Mouse (Mus musculus): ENCODE measurements around the gene Itgad. TPM values are rescaled to one million over a fixed set of nuclear protein-coding genes. Genes with fewer than 3 reads are reported as not detected.

Itgad gene
- polyA plus RNA-seq, 1 experiment, result 61.3 TPM

DNA sequence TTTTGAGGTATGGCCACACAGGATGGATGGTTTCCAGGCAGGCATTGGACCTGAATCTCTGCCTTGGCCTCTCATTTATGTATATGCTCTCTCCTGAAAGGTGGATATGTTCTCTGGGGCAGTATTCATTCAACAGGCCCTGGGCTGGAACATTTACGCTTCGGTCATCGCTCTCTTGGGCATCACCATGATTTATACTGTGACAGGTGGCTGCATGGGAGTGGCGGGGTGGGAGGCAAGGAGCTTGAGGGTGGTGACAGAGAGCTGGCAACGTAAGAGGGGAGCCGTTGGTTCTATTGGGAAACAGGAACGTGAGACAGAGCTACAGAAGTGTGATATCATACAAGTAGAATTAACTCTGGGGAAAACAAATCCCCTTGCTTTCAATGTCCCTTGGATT is 113.6 kb downstream of the Itgad start:
- Histone ChIP-seq H3K27me3 (ENCODE audit: control insufficient read depth, insufficient read depth, low read length) (no peaks in the 10 kb centered on the region), H3K36me3 (ENCODE audit: control insufficient read depth, insufficient read depth, low read length) (peaks cover 9% of the 10 kb centered on the region), H3K4me3 (ENCODE audit: extremely low read depth, insufficient read depth, insufficient read length) (no peak overlapping the region), H3K27ac (ENCODE audit: insufficient read depth, low read length) (no peak overlapping the region), H3K4me1 (ENCODE audit: control insufficient read depth, insufficient read depth, insufficient read length) (no peaks in the 10 kb centered on the region)
- 81% methylated on average over 7 of the region's 7 CpGs for WGBS
- DNase-seq (ENCODE audit: low read depth in 1 of 2, low spot score in 2 of 2), result no peak
- TF ChIP-seq POLR2A (IDR thresholded peaks at IDR 0.05; ENCODE audit: low read depth, low read length) (no peak), CTCF (IDR thresholded peaks at IDR 0.05; ENCODE audit: extremely low read depth, insufficient read depth, insufficient read length, insufficient replicate concordance) (no peak)

DNA sequence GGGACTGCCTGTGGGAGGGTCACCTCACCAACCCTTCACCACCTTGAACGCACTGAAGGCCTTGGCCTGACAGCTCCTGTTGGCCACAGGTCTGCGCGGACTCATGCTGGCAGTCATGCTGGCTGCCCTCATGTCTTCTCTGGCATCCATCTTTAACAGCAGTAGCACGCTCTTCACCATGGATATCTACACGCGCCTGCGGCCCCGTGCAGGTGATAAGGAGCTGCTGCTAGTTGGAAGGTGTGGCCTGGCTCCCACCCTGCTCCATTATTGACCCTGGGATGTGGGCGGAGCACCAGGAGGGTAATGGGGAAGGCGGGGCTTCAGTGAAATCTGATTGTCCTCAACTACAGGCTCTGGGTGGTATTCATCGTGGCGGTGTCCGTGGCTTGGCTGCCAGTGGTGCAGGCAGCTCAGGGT is 116.3 kb downstream of the Itgad start:
- H3K4me1 ChIP-seq (ENCODE audit: control insufficient read depth, insufficient read depth, insufficient read length), result no peaks in the 10 kb centered on the region
- no peak for DNase-seq (ENCODE audit: low read depth in 1 of 2, low spot score in 2 of 2)
- no peak overlapping the region for H3K27ac ChIP-seq (ENCODE audit: insufficient read depth, low read length)
- no peaks in the 10 kb centered on the region for H3K27me3 ChIP-seq (ENCODE audit: control insufficient read depth, insufficient read depth, low read length)
- H3K36me3 ChIP-seq (ENCODE audit: control insufficient read depth, insufficient read depth, low read length), result peaks cover 19% of the 10 kb centered on the region
- H3K4me3 ChIP-seq (ENCODE audit: extremely low read depth, insufficient read depth, insufficient read length), result no peak overlapping the region
- TF ChIP-seq POLR2A (IDR thresholded peaks at IDR 0.05; ENCODE audit: low read depth, low read length) (no peak), CTCF (IDR thresholded peaks at IDR 0.05; ENCODE audit: extremely low read depth, insufficient read depth, insufficient read length, insufficient replicate concordance) (no peak)
- 73% methylated on average over 13 of the region's 13 CpGs for WGBS

DNA sequence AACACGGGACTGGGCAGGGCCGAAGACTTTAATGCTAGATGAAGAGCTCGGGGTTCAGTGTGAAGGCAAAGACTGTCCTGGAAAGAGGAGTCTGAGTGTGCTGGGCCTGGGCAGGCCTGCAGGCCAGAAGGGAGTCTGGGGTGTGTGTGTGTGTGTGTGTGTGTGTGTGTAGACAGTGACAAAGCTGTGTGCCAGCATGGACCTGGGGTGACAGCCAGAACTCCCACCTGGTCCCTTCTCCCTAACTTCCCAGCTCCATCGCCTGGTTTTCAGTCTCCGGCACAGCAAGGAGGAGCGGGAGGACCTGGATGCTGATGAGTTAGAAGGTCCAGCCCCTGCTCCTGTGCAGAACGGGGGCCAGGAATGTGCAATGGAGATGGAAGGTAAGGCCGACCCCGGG is 117.3 kb downstream of the Itgad start:
- DNase-seq (ENCODE audit: low read depth in 1 of 2, low spot score in 2 of 2), result no peak
- no peak for TF ChIP-seq POLR2A (IDR thresholded peaks at IDR 0.05; ENCODE audit: low read depth, low read length)
- no peak for TF ChIP-seq CTCF (IDR thresholded peaks at IDR 0.05; ENCODE audit: extremely low read depth, insufficient read depth, insufficient read length, insufficient replicate concordance)
- WGBS, result 93% methylated on average over 9 of the region's 9 CpGs
- Histone ChIP-seq H3K36me3 (ENCODE audit: control insufficient read depth, insufficient read depth, low read length) (peaks cover 25% of the 10 kb centered on the region), H3K4me3 (ENCODE audit: extremely low read depth, insufficient read depth, insufficient read length) (no peak overlapping the region), H3K27ac (ENCODE audit: insufficient read depth, low read length) (no peak overlapping the region), H3K27me3 (ENCODE audit: control insufficient read depth, insufficient read depth, low read length) (no peaks in the 10 kb centered on the region), H3K4me1 (ENCODE audit: control insufficient read depth, insufficient read depth, insufficient read length) (no peaks in the 10 kb centered on the region)

Other genes starting within 250 kb of the Itgad start
- 11.3 and 12.2 TPM in 2 replicates for gene Kat8, start 241.9 kb upstream of the Itgad start, polyA plus RNA-seq (2012; rRNA removed)
- 3.7 and 4.2 TPM in 2 replicates for gene Prss8, start 224.3 kb upstream of the Itgad start, polyA plus RNA-seq (2012; rRNA removed)
- 4.4 and 6.0 TPM in 2 replicates for gene Prss36, start 207.7 kb upstream of the Itgad start, polyA plus RNA-seq (2012; rRNA removed)
- 239 and 285 TPM in 2 replicates for gene Fus, start 186.9 kb upstream of the Itgad start, polyA plus RNA-seq (2012; rRNA removed)
- 98.6 and 100 TPM in 2 replicates for gene Pycard, start 160.5 kb upstream of the Itgad start, polyA plus RNA-seq (2012; rRNA removed)
- 0.19 and 0.33 TPM in 2 replicates for gene Trim72, start 150.4 kb upstream of the Itgad start, polyA plus RNA-seq (2012; rRNA removed)
- gene Itgam, start 91.7 kb upstream of the Itgad start, polyA plus RNA-seq (2012; rRNA removed), result 11.1 and 26.4 TPM in 2 replicates
- 0.40 and 0.61 TPM in 2 replicates for gene Gm49368, start 91.7 kb upstream of the Itgad start, polyA plus RNA-seq (2012; rRNA removed)
- 28.4 and 29.5 TPM in 2 replicates for gene Itgax, start 24.8 kb upstream of the Itgad start, polyA plus RNA-seq (2012; rRNA removed)
- 14.6 and 17.6 TPM in 2 replicates for gene Cox6a2, start 52.0 kb downstream of the Itgad start, polyA plus RNA-seq (2012; rRNA removed)
- gene Armc5, start 83.0 kb downstream of the Itgad start, polyA plus RNA-seq (2012; rRNA removed), result 32.9 and 47.1 TPM in 2 replicates
- gene 9130023H24Rik, start 83.7 kb downstream of the Itgad start, polyA plus RNA-seq (2012; rRNA removed), result 1.1 and 1.4 TPM in 2 replicates
- gene Tgfb1i1, start 92.4 kb downstream of the Itgad start, polyA plus RNA-seq (2012; rRNA removed), result 33.8 and 40.4 TPM in 2 replicates
- 0.15 and 0.53 TPM in 2 replicates for gene Slc5a2, start 111.3 kb downstream of the Itgad start, polyA plus RNA-seq (2012; rRNA removed)
- gene BC017158, start 143.8 kb downstream of the Itgad start, polyA plus RNA-seq (2012; rRNA removed), result 32.6 and 41.0 TPM in 2 replicates

All from spleen, adult 2 months (tissue).